Mouse (Mus musculus) heart, adult 11 months (tissue): ENCODE measurements at regions not wholly inside any gene's neighbourhood (a gene's known extent, or its start where the extent isn't known, plus 50 kb on each side); places are given as distances from the start of the nearest gene placed in this dataset.

ENCODE experiments used
- DNase-seq: peaks from one replicate; pipeline ENCODE4 v3.0.0; 2022

DNA sequence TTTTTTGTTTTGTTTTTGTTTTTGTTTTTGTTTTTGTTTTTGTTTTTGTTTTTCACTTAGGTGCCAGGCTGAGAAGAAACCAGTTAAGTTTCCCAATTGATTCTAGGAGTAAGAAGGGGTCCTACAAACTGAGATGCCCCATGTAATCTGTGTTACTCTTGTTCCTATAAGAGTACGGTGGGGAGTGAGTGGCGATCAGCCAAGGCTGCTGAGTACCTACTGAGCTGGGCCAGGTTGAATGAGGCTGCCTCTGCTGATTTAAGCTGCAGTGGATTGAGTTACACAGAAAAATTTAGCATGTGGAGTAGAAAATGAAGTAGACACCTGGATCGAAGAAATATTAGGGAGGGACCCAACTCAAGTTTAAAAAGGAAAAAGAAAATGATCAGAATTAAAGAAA, 494.7 kb downstream of the Ncam2 start:
- DNase-seq: no peak

- DNase-seq: peak; percentile 68
Observed at GRCm38 (mm10) chr16:81703419-81703818, 502.9 kb downstream of the Ncam2 start.
